20 mouse cellular contexts compared by ENCODE assay signal in the genomic region with DNA sequence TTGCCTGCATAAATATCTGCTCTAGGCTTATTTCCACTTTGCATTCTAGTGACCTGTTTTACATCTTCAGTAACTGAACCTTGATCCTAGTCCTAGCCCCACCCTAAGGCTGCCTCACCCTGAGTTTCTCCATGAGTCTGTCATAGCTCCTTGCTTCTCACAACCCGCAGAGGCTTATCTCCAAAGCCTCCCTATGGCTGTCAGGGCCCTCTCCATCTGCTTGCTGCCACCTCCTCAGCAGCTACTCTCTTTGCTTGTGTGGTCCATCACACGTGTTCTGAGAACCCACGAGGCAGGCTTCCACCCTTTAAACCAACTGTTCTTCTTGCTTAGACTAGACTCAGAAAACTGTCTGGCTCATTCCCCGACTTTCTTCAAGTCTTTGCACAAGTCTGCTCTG. TPM values are rescaled to one million over a fixed set of nuclear protein-coding genes. Genes with fewer than 3 reads are reported as not detected.
DNase-seq lines count a peak whose midpoint lies in the region; ATAC-seq and TF ChIP-seq lines count a peak whose summit lies in the region.
"Had no signal": no experiment of that assay in that cellular context is flagged by ENCODE, and none has a peak within 500 bp of the region (broad histone marks: within the 10 kb centered on the region; RNA-seq: fewer than 3 reads in every experiment).

No protein-coding gene starts in this region.

- no peak overlapping the region for H3K9ac ChIP-seq in MEL (ENCODE audit: control insufficient read depth, low read depth, low read length, poor library complexity, severe bottlenecking)
- H3K9ac ChIP-seq in intestine, embryonic 14.5 days (ENCODE audit: low read length): no peak overlapping the region
- H3K9ac ChIP-seq in liver, embryonic 12.5 days: no peak overlapping the region
- H3K9ac ChIP-seq: embryonic facial prominence, embryonic 15.5 days; forebrain, embryonic 12.5 days; hindbrain, embryonic 14.5 days; midbrain, embryonic 12.5 days had no signal

- DNase-seq in layer of hippocampus, adult 18-20 months (ENCODE audit: low spot score in 2 of 2): peak; percentile 16 to 36
- DNase-seq in layer of hippocampus, adult 11-12 months (ENCODE audit: low spot score): no peak
- peak; percentile 55 for DNase-seq in MEL (ENCODE audit: low read depth, low spot score)
- no peak for DNase-seq in intestine, embryonic 14.5 days (ENCODE audit: low spot score)
- no peak for DNase-seq in embryonic facial prominence, embryonic 10.5 days (ENCODE audit: low spot score)
- DNase-seq in kidney, postnatal 25 days: no peak
- DNase-seq in cerebellum, postnatal 4 days (ENCODE audit: low spot score in 2 of 2): no peak
- DNase-seq: B cell, adult 2 months; cerebellum, adult 11-12 months; gastrocnemius, postnatal 10 days; kidney, adult 9 months; lung, postnatal 14 days; thymus, adult 2 months had no signal

- H3K27ac ChIP-seq in MEL (ENCODE audit: control insufficient read depth, low read depth, low read length): no peak overlapping the region
- no peak overlapping the region for H3K27ac ChIP-seq in intestine, embryonic 14.5 days (ENCODE audit: low read depth)
- H3K27ac ChIP-seq in liver, embryonic 12.5 days: no peak overlapping the region
- H3K27ac ChIP-seq in embryonic facial prominence, embryonic 10.5 days (replicated peaks): no peak overlapping the region
- H3K27ac ChIP-seq: embryonic facial prominence, embryonic 15.5 days; forebrain, embryonic 12.5 days; hindbrain, embryonic 14.5 days; midbrain, embryonic 12.5 days had no signal

- TF ChIP-seq CTCF in MEL (IDR thresholded peaks at IDR 0.05 in 2 of 3, conservative IDR thresholded peaks at IDR 0.05 in 1 of 3; ENCODE audit: control insufficient read depth in 1 of 3, insufficient read depth in 1 of 3, low read depth in 2 of 3, low read length in 3 of 3, poor library complexity in 1 of 3, severe bottlenecking in 1 of 3): no peak

- TF ChIP-seq EP300 in MEL (IDR thresholded peaks at IDR 0.05; ENCODE audit: low read depth in 1 of 2, low read length in 2 of 2): no peak

- no peaks in the 10 kb centered on the region for H3K27me3 ChIP-seq in MEL (ENCODE audit: control insufficient read depth in 1 of 2, insufficient read depth in 2 of 2, low read length in 2 of 2)
- H3K27me3 ChIP-seq in intestine, embryonic 14.5 days (replicated peaks; ENCODE audit: control insufficient read depth, insufficient read depth, low read length): no peaks in the 10 kb centered on the region
- H3K27me3 ChIP-seq in liver, embryonic 12.5 days (replicated peaks): no peaks in the 10 kb centered on the region
- H3K27me3 ChIP-seq in embryonic facial prominence, embryonic 10.5 days (replicated peaks; ENCODE audit: low read depth, poor library complexity, severe bottlenecking): no peaks in the 10 kb centered on the region
- H3K27me3 ChIP-seq: embryonic facial prominence, embryonic 15.5 days; forebrain, embryonic 12.5 days; midbrain, embryonic 12.5 days had no signal

- H3K9me3 ChIP-seq in MEL (replicated peaks; ENCODE audit: insufficient read depth, low read length): no peaks in the 10 kb centered on the region
- H3K9me3 ChIP-seq in intestine, embryonic 14.5 days (ENCODE audit: control insufficient read depth, low read length): no peaks in the 10 kb centered on the region
- no peaks in the 10 kb centered on the region for H3K9me3 ChIP-seq in liver, embryonic 12.5 days (replicated peaks)
- H3K9me3 ChIP-seq in embryonic facial prominence, embryonic 10.5 days: no peaks in the 10 kb centered on the region
- H3K9me3 ChIP-seq: embryonic facial prominence, embryonic 15.5 days; forebrain, embryonic 12.5 days; midbrain, embryonic 12.5 days had no signal

- ATAC-seq in intestine, embryonic 14.5 days (replicated peaks; ENCODE audit: low FRiP score, low TSS enrichment, low read depth): peak; percentile 72; the same call in 1 of the 2 replicates
- ATAC-seq in liver, embryonic 12.5 days: peak; percentile 53; the same call in 1 of the 2 replicates

- 83% methylated on average over 4 of the region's 4 CpGs for WGBS in intestine, embryonic 14.5 days
- WGBS in liver, embryonic 12.5 days (ENCODE audit: insufficient replicate concordance): 39% methylated on average over 4 of the region's 4 CpGs
- 89% methylated on average over 4 of the region's 4 CpGs for WGBS in embryonic facial prominence, embryonic 10.5 days

- no peak for TF ChIP-seq POLR2A in MEL (IDR thresholded peaks at IDR 0.05; ENCODE audit: control insufficient read depth in 1 of 2, insufficient read depth in 1 of 2, low read depth in 1 of 2, low read length in 2 of 2, poor library complexity in 1 of 2)

- no peak for TF ChIP-seq RAD21 in MEL (IDR thresholded peaks at IDR 0.05; ENCODE audit: low read depth, low read length)

- no peak overlapping the region for H3K4me2 ChIP-seq in intestine, embryonic 14.5 days (ENCODE audit: low read length)
- H3K4me2 ChIP-seq in liver, embryonic 12.5 days: no peak overlapping the region
- H3K4me2 ChIP-seq: embryonic facial prominence, embryonic 15.5 days; forebrain, embryonic 12.5 days; hindbrain, embryonic 14.5 days; midbrain, embryonic 12.5 days had no signal

- no peak overlapping the region for H3K4me3 ChIP-seq in MEL (ENCODE audit: control insufficient read depth in 1 of 2, insufficient read depth in 1 of 2, low read depth in 2 of 2, low read length in 2 of 2)
- no peak overlapping the region for H3K4me3 ChIP-seq in intestine, embryonic 14.5 days (ENCODE audit: low read depth, low read length)
- H3K4me3 ChIP-seq in liver, embryonic 12.5 days: no peak overlapping the region
- no peak overlapping the region for H3K4me3 ChIP-seq in embryonic facial prominence, embryonic 10.5 days
- H3K4me3 ChIP-seq: embryonic facial prominence, embryonic 15.5 days; forebrain, embryonic 12.5 days; midbrain, embryonic 12.5 days; myocyte had no signal

- no peaks in the 10 kb centered on the region for H3K79me2 ChIP-seq in MEL (ENCODE audit: control insufficient read depth, insufficient read depth, low read length, poor library complexity)

- H3K4me1 ChIP-seq in MEL (ENCODE audit: control insufficient read depth in 1 of 2, insufficient read depth in 2 of 2, low read length in 2 of 2): peaks cover 8 to 33% of the 10 kb centered on the region in 2 experiments
- H3K4me1 ChIP-seq in intestine, embryonic 14.5 days (replicated peaks; ENCODE audit: control insufficient read depth, insufficient read depth, low read length): no peaks in the 10 kb centered on the region
- H3K4me1 ChIP-seq in liver, embryonic 12.5 days: peaks cover 34% of the 10 kb centered on the region
- H3K4me1 ChIP-seq in embryonic facial prominence, embryonic 10.5 days: no peaks in the 10 kb centered on the region
- H3K4me1 ChIP-seq: embryonic facial prominence, embryonic 15.5 days; forebrain, embryonic 12.5 days; midbrain, embryonic 12.5 days had no signal

- peaks cover 2 to 35% of the 10 kb centered on the region in 2 experiments for H3K36me3 ChIP-seq in MEL (ENCODE audit: control insufficient read depth in 1 of 2, insufficient read depth in 2 of 2, low read length in 2 of 2)
- H3K36me3 ChIP-seq in intestine, embryonic 14.5 days (ENCODE audit: control insufficient read depth, insufficient read depth, low read length): peaks cover 62% of the 10 kb centered on the region
- H3K36me3 ChIP-seq in liver, embryonic 12.5 days: peaks cover 47% of the 10 kb centered on the region
- peaks cover 65% of the 10 kb centered on the region for H3K36me3 ChIP-seq in embryonic facial prominence, embryonic 10.5 days (replicated peaks)

TF ChIP-seq in MEL, 35 proteins besides CTCF, POLR2A, EP300 and RAD21:
- 0 out of 2 replicates have a peak, but pooled peaks have one; percentile 15 for TF ChIP-seq GATA1 (IDR thresholded peaks at IDR 0.05; ENCODE audit: low read depth, low read length)
- no peak for TF ChIP-seq NRF1 (IDR thresholded peaks at IDR 0.05; ENCODE audit: insufficient read depth, low read depth, low read length, poor library complexity, severe bottlenecking)
- no peak for TF ChIP-seq HCFC1 (IDR thresholded peaks at IDR 0.05; ENCODE audit: low read depth, low read length)
- 0 out of 2 replicates have a peak, but pooled peaks have one; percentile 30 for TF ChIP-seq MXI1 (IDR thresholded peaks at IDR 0.05; ENCODE audit: low read depth, low read length)
- TF ChIP-seq CHD2 (IDR thresholded peaks at IDR 0.05; ENCODE audit: low read length): no peak
- TF ChIP-seq TBP (IDR thresholded peaks at IDR 0.05; ENCODE audit: low read depth, low read length): no peak

RNA-seq across cellular contexts. Expression of gene Fkbp9, which starts 45.0 kb away (rescaled TPM):
- total RNA-seq in layer of hippocampus, adult 18-20 months (2021): 10 to 100 TPM; 30.2 to 30.5 TPM
- total RNA-seq in MEL (2012; rRNA removed): 2.5 and 3.0 TPM in 2 replicates
- 10 to 100 TPM in 1 of 2 experiments, not detected in 1; 19.5 TPM for polyA plus RNA-seq in MEL (2012; ENCODE audit: insufficient read depth in 1 of 2, insufficient read length in 2 of 2, low read depth in 1 of 2, low replicate concordance in 2 of 2, missing spikeins in 1 of 2)
- polyA plus RNA-seq in intestine, embryonic 14.5 days (2014; fragmentation: Nextera tagmentation; extraction: Ambion mirVana): 111 and 113 TPM in 2 replicates
- polyA plus RNA-seq in liver, embryonic 12.5 days (2016; fragmentation: Nextera tagmentation; extraction: Ambion mirVana): 34.3 and 35.0 TPM in 2 replicates
- polyA plus RNA-seq in embryonic facial prominence, embryonic 10.5 days (2016; fragmentation: Nextera tagmentation; extraction: Ambion mirVana): 72.8 and 73.9 TPM in 2 replicates

RNA-seq across cellular contexts. Expression of gene Nt5c3, which starts 46.9 kb away (rescaled TPM):
- 10 to 100 TPM; 38.2 to 38.6 TPM for total RNA-seq in layer of hippocampus, adult 18-20 months (2021)
- 59.2 and 65.0 TPM in 2 replicates for total RNA-seq in MEL (2012; rRNA removed)
- 10 to 100 TPM in 1 of 2 experiments, not detected in 1; 71.1 TPM for polyA plus RNA-seq in MEL (2012; ENCODE audit: insufficient read depth in 1 of 2, insufficient read length in 2 of 2, low read depth in 1 of 2, low replicate concordance in 2 of 2, missing spikeins in 1 of 2)
- 63.7 and 69.1 TPM in 2 replicates for polyA plus RNA-seq in intestine, embryonic 14.5 days (2014; fragmentation: Nextera tagmentation; extraction: Ambion mirVana)
- 216 and 218 TPM in 2 replicates for polyA plus RNA-seq in liver, embryonic 12.5 days (2016; fragmentation: Nextera tagmentation; extraction: Ambion mirVana)
- 57.4 and 57.9 TPM in 2 replicates for polyA plus RNA-seq in embryonic facial prominence, embryonic 10.5 days (2016; fragmentation: Nextera tagmentation; extraction: Ambion mirVana)

RNA-seq across cellular contexts. Expression of gene Vmn1r4, which starts 46.9 kb away (rescaled TPM):
- total RNA-seq in layer of hippocampus, adult 18-20 months (2021): under 1 TPM; 0.20 to 0.43 TPM
- total RNA-seq in MEL (2012; rRNA removed): 0.26 and 0.27 TPM in 2 replicates
- under 1 TPM in 1 of 2 experiments, not detected in 1; 0.21 TPM for polyA plus RNA-seq in MEL (2012; ENCODE audit: insufficient read depth in 1 of 2, insufficient read length in 2 of 2, low read depth in 1 of 2, low replicate concordance in 2 of 2, missing spikeins in 1 of 2)
- polyA plus RNA-seq in intestine, embryonic 14.5 days (2014; fragmentation: Nextera tagmentation; extraction: Ambion mirVana): 0.17 and 0.31 TPM in 2 replicates
- polyA plus RNA-seq in liver, embryonic 12.5 days (2016; fragmentation: Nextera tagmentation; extraction: Ambion mirVana): 0.13 and 0.29 TPM in 2 replicates
- 0.30 and 0.37 TPM in 2 replicates for polyA plus RNA-seq in embryonic facial prominence, embryonic 10.5 days (2016; fragmentation: Nextera tagmentation; extraction: Ambion mirVana)
- polyA plus RNA-seq: liver, adult 2 months had no signal

Comparison
In these comparisons a context has a peak if more than half of its experiments do, and no peak if none do; other contexts are left out.
1. DNase-seq: peak in layer of hippocampus, adult 18-20 months (2 of 2) and MEL (single experiment); none in layer of hippocampus, adult 11-12 months (single experiment), intestine, embryonic 14.5 days (single experiment), embryonic facial prominence, embryonic 10.5 days (single experiment), kidney, postnatal 25 days (0 of 2) and cerebellum, postnatal 4 days (0 of 2).